Mouse (Mus musculus) E14TG2a.4 (cell line): ENCODE data around the gene Flt3l.

Experiments used
- CTCF ChIP-seq: conservative IDR thresholded peaks from 2 replicates; pipeline ENCODE4 v1.5.1; 2014; ENCODE audit warnings: low read length
- NANOG ChIP-seq: IDR thresholded peaks from 2 replicates; pipeline ENCODE4 v1.6.1; 2014; ENCODE audit warnings: borderline replicate concordance, low read length, mixed read lengths
- POU5F1 ChIP-seq: IDR thresholded peaks from 2 replicates; pipeline ENCODE4 v1.6.1; 2014; ENCODE audit warnings: low read length, borderline replicate concordance

DNA sequence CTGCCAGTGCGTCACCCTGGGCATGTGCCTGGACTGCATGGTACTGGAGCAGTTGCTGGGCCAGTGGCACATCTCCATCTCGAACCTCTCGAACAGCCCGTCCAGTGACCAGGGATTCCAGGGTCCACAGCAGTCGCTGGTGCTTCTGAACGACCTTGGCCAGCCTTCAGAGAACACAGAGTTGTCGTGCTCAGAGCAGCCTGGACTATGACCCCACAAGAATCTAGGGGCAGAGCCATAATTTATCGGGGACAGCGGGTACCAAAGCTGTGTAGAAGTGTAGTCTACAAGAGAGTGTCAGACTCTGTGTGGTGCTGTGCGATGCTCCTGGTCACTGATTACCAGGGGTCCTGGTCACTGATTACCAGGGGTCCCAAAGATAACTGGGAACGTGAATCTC is 11.7 kb upstream of the Flt3l start:
- no peak for TF ChIP-seq CTCF
- no peak for TF ChIP-seq POU5F1
- TF ChIP-seq NANOG = no peak
